Mouse (Mus musculus): ENCODE measurements around the gene Slc29a3.

DNA sequence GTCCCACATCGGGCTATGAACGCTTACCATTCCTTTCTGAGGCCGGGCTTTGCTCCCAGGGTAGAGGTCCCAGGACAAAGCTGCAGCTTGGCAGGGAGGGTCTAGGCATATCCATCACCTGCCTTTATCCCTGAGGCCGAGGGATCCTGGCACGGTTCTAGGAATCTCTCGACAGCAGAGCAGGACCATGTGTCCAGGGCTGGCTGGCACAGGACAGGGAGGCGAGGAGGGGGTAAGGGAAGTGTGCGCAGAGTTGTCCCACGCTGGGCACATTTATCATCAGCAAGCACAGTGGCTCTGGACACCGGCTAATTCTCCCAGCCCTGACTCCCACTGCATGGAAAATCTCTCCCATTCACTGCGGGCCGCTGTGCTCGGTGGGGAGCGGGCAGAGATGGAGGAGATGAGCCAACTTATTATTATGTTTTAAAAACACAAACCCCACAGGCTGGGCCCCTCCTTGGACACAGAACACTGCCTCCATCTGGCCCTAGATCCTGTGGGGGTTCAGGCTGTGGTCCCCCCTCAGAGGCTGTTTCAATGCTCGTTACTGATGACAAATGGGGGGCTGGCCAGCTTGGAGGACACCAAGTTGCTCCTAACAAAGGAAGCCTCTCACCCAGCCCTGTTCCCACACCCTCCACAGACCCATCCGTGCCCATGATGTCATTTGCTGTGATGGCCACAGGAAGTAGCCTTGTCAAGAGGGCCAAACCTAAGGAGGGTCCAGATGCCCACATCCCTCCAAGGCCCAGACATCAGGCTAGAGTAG, 34.9 kb upstream of the Slc29a3 start:
- TF ChIP-seq CTCF (IDR thresholded peaks at IDR 0.05): no peak
- no peak for TF ChIP-seq EP300 (IDR thresholded peaks at IDR 0.05)

All from lung, postnatal 0 days (tissue).